Mouse (Mus musculus): ENCODE data around the gene Nfe2l3.

DNA sequence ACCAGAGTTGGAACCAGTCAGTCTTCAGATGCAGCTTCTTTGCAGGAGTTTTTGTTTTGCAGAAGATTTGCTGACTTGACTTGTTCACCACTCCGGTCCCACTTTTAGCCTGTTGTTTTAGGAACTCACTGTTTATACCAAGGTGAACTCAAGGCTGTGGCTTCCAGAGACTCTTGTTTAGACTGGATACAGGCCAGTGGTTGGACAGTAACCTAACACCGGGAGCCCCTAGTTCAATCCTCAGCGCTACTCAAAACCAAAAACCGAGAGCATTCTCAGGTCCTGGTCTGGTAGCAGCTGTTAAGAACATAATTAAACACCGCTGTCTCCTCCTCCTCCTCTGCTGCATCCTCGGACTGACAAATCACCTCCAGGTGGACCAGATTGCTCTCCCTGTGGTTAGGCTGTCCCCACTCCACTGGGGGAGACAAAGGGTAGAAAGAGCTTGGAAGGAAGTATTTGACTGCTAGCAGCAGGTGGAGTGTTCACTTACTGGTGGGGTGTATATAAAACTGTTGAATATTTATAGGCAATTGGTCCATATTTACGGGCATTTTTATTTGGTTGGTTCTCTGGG lies 20.5 kb downstream of the Nfe2l3 start:
- TF ChIP-seq CTCF (conservative IDR thresholded peaks at IDR 0.05; ENCODE audit: low read length) (no peak), NANOG (IDR thresholded peaks at IDR 0.05; ENCODE audit: borderline replicate concordance, low read length) (no peak)

Data from E14TG2a.4 (cell line).